Comparison of ENCODE assay signal across 9 mouse cellular contexts in the genomic region with DNA sequence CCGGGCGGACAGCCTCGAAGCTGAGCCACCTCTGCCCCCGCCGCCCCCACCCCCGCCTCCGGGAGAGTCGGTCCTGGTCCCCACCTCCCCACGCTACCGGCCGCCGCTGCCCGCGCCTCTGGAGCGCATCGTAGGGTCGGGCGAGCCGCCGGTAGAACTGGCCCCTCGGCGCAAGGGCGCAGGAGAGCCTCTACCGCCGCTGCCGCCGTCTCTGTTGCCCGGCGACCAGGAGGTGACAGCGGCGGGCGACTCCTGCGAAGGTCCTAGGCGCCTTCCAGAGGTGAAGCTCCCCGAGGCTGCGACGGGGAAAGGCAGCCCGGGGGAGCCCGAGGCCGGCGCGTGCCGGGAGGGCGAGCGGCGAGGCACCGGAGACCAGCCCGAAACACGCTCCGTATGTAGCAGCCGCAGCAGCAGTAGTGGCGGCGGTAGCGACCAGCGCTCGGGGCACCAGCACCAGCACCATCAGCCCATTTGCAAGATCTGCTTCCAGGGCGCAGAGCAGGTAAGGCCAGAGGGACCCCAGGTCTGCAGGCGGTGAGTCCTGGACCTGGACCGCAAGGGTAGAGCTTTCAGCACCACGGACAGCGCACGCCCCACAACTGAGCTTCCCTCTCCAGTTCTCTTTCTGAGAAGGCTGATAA. TPM values are rescaled to one million over a fixed set of nuclear protein-coding genes. Genes with fewer than 3 reads are reported as not detected.
DNase-seq lines count a peak whose midpoint lies in the region; ATAC-seq and TF ChIP-seq lines count a peak whose summit lies in the region.
"Had no signal": no experiment of that assay in that cellular context is flagged by ENCODE, and none has a peak within 500 bp of the region (broad histone marks: within the 10 kb centered on the region; RNA-seq: fewer than 3 reads in every experiment).

No protein-coding gene starts in this region.

- peak overlapping the region; percentile 76 to 85 for H3K4me3 ChIP-seq in ES-E14 (ENCODE audit: insufficient read depth in 1 of 2, low read depth in 1 of 2, low read length in 2 of 2, poor library complexity in 1 of 2, severe bottlenecking in 1 of 2)
- H3K4me3 ChIP-seq in embryonic fibroblast, embryonic 13.5 days (ENCODE audit: insufficient read depth, low read length): peak overlapping the region; percentile 51
- H3K4me3 ChIP-seq in lung, embryonic 14.5 days (ENCODE audit: low read depth, low read length): peak overlapping the region; percentile 54

- H3K27ac ChIP-seq in ES-E14 (ENCODE audit: insufficient read depth, low read depth, low read length, poor library complexity, severe bottlenecking): no peak overlapping the region
- no peak overlapping the region for H3K27ac ChIP-seq in embryonic fibroblast, embryonic 13.5 days (ENCODE audit: insufficient read depth, low read length)
- H3K27ac ChIP-seq in lung, embryonic 14.5 days (ENCODE audit: low read depth): no peak overlapping the region
- H3K27ac ChIP-seq: macrophage had no signal

- in situ Hi-C loops in ES-E14 (cut with MboI; ENCODE audit: low sequenced_read_pairs in 2 of 2, unreplicated experiment in 2 of 2): no loop called here

- H3K9ac ChIP-seq in ES-E14 (ENCODE audit: insufficient read depth, low read depth, low read length, poor library complexity, severe bottlenecking): peak overlapping the region; percentile 64
- H3K9ac ChIP-seq in lung, embryonic 14.5 days: no peak overlapping the region

- peaks cover 0 to 4% of the 10 kb centered on the region in 2 experiments; a peak in 2 of 4 replicates for H3K4me1 ChIP-seq in ES-E14 (ENCODE audit: control insufficient read depth in 2 of 2, insufficient read depth in 2 of 2, low read length in 2 of 2, poor library complexity in 1 of 2)
- H3K4me1 ChIP-seq in embryonic fibroblast, embryonic 13.5 days (ENCODE audit: control insufficient read depth, insufficient read depth, low read length): no peaks in the 10 kb centered on the region
- no peaks in the 10 kb centered on the region for H3K4me1 ChIP-seq in lung, embryonic 14.5 days (ENCODE audit: insufficient read depth)

- intact Hi-C loops in heart, postnatal 14 days (cut with DNase I): no loop called here

- H3K4me2 ChIP-seq in lung, embryonic 14.5 days: peak overlapping the region; percentile 87

- no peaks in the 10 kb centered on the region for H3K9me3 ChIP-seq in ES-E14 (ENCODE audit: control insufficient read depth, insufficient read depth, low read depth, low read length)
- no peaks in the 10 kb centered on the region for H3K9me3 ChIP-seq in lung, embryonic 14.5 days (ENCODE audit: low read depth, low read length)

- TF ChIP-seq CTCF in embryonic fibroblast, embryonic 13.5 days (IDR thresholded peaks at IDR 0.05; ENCODE audit: borderline replicate concordance, insufficient read depth, low read length): no peak
- no peak for TF ChIP-seq CTCF in lung, embryonic 14.5 days (IDR thresholded peaks at IDR 0.05; ENCODE audit: low read depth)

- DNase-seq in ES-E14 (ENCODE audit: low read depth, low spot score): peak; percentile 64
- peak; percentile 86 to 87 for DNase-seq in adrenal gland, postnatal 36 days
- peak; percentile 73 to 81 for DNase-seq in heart, postnatal 14 days
- DNase-seq in kidney, postnatal 4 days: peak; percentile 93 to 94
- peak; percentile 94 for DNase-seq in lung, embryonic 14.5 days
- peak; percentile 91 for DNase-seq in retina, embryonic 14.5 days (ENCODE audit: low spot score)

- peak; percentile 82 for ATAC-seq in lung, embryonic 14.5 days (ENCODE audit: insufficient read depth)
- ATAC-seq in activated CD4-positive, CD25-positive, alpha-beta regulatory T cell, adult 4 months: no peak

- WGBS in lung, embryonic 14.5 days: under 1% methylated on average over 62 of the region's 62 CpGs

- H3K36me3 ChIP-seq in ES-E14 (ENCODE audit: control insufficient read depth, insufficient read depth, low read length, poor library complexity, severe bottlenecking): no peaks in the 10 kb centered on the region
- H3K36me3 ChIP-seq in lung, embryonic 14.5 days (ENCODE audit: insufficient read depth): no peaks in the 10 kb centered on the region

- TF ChIP-seq POLR2A in embryonic fibroblast, embryonic 13.5 days (IDR thresholded peaks at IDR 0.05; ENCODE audit: low read depth, low read length): no peak

- H3K27me3 ChIP-seq in lung, embryonic 14.5 days (ENCODE audit: insufficient read depth, low read length): peaks cover 23% of the 10 kb centered on the region

TF ChIP-seq in ES-E14, 5 proteins besides CTCF, POLR2A, EP300 and RAD21:
- TF ChIP-seq MAFK (IDR thresholded peaks at IDR 0.05; ENCODE audit: insufficient read depth, low read depth, low read length): no peak
- TF ChIP-seq ZC3H11A (IDR thresholded peaks at IDR 0.05; ENCODE audit: borderline replicate concordance, low read depth, low read length): no peak
- no peak for TF ChIP-seq ZNF384 (IDR thresholded peaks at IDR 0.05; ENCODE audit: low read depth, low read length)
- no peak for TF ChIP-seq CHD2 (IDR thresholded peaks at IDR 0.05; ENCODE audit: low read depth, low read length)
- TF ChIP-seq HCFC1 (IDR thresholded peaks at IDR 0.05; ENCODE audit: borderline replicate concordance, insufficient read depth, low read length): no peak

RNA-seq across cellular contexts. Expression of gene March11, which starts 0.6 kb away (rescaled TPM):
- total RNA-seq in ES-E14 (2012; rRNA removed): 0.98 and 1.2 TPM in 2 replicates
- 1 to 10 TPM in 1 of 2 experiments, under 1 TPM in 1; 0.30 to 1.7 TPM for total RNA-seq in adrenal gland, postnatal 36 days (2021)
- not detected in 2 replicates for polyA plus RNA-seq in embryonic fibroblast, embryonic 13.5 days (2011; ENCODE audit: insufficient read length, low read depth, missing spikeins)
- total RNA-seq in heart, postnatal 14 days (2021): under 1 TPM in 1 of 2 experiments, not detected in 1; 0.33 TPM
- polyA plus RNA-seq in lung, embryonic 14.5 days (2014; fragmentation: Nextera tagmentation; extraction: Ambion mirVana): 0.14 and 0.26 TPM in 2 replicates
- polyA plus RNA-seq in activated CD4-positive, CD25-positive, alpha-beta regulatory T cell, adult 4 months (2017; shearing (Covaris generic)): not detected
- polyA plus RNA-seq: macrophage had no signal
